Mouse (Mus musculus) fat pad, adult 2 months (tissue): ENCODE data around the gene Bsn.
"Not testable (repeated sequence)": the region's sequence is repeated elsewhere in the genome, so short reads cannot be mapped to it uniquely, and the experiment has no call there.

Experiments
- DNase-seq: peaks from one replicate; pipeline ENCODE4 v3.0.0-alpha.2; 2011; ENCODE audit warnings: low read depth, low spot score; ENCODE audit errors: extremely low read depth

Gene Bsn

DNA sequence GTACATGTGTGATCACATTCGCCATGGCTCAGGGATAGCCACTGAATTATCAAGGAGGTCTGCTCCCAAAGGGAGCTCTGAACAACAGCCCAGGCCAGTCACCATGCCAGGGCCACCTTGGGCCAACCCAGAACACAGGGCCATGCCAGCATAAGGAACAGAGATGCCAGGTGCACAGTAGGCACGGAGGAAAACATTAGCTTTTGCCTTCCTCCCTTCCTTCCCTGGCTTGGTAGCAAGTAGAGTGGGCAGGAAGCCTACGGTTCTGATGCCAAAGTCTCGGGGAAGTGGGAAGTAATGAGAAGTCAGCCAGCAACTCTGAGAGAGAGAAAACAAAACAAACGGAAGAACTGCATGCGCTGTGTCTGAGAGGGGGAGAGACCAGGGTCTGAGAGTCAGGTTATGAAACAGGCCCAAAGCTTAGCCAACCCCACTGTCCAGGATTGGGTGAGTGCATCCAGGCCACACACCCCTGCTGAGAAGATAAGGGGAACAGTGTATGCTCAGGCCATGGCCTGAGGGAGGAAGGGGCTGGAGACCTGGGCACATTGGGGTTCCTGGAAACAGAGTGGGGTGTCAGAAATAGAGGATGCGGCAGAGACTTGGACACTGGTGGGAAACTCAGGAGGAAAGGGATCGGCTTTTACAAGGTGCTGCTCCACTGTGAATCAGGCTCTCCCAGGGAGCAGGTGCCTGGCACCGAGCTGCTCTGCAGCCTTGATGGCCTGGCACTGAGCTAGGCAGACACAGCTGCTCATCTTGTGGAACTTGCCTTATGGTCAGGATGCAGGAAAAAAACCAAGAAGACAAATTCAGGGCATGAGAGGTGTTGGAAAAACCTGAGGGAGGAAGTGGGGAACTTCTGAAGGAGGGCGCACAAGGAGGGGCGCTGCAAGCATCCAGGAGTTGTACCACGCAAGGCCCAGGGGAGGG, 36.4 kb downstream of the Bsn start:
- DNase-seq = no peak

DNA sequence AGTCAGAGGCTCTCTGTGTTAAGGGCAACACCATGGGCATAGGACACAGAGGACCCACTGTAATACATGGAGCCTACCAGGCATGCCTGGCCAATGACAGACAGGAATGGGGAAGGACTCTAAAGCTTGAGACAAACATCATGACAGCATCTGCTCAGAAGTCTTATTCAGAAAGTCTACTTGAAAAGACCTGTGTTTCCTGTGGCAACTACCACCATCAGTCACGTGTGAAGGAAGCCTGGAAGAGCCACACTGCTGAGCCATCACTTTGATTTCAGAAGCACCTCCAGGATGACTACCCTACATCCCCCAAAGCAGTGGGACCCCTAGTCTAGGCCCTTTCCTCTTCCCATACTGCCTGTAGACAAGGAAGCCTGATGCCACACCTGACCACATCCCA, 39.7 kb downstream of the Bsn start:
- DNase-seq = no peak

DNA sequence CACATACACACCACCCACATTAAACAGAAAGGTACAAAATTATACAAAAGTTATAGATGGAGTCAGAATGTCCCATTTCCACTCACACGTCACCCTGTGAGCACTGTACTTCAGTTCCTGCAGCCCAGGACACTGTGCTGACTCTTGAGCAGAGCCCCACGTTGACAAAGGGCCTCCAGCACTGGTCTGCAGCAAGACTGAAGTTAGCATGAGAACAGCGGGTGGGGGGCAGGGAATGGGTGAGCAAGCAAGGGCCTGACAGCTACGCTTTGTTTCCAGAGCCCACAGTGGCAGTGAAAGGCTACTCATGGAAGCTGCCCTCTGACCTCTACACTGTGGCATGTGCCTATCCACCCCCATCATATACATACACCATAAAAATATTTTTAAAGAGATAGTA, 40.4 kb downstream of the Bsn start:
- DNase-seq = no peak

DNA sequence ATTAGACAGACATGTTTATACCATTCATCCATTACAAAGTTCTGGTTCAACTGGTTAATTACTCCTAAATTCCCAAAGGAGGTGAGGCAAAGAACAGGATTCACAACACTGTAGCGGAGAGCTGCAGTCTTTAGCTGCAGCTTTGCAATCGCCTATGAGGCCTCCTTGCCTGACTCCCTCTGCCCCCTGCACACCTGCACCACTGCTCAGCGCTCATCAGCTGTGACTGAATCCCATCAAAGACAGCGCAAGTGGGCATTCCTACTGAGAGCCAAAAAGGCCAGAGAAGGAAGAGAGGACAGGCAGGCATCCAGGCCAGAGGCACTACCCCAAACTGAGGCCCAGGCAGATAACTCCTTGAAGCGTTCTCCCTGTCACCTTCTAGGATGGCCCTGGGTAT, 42.6 kb downstream of the Bsn start:
- no peak for DNase-seq

DNA sequence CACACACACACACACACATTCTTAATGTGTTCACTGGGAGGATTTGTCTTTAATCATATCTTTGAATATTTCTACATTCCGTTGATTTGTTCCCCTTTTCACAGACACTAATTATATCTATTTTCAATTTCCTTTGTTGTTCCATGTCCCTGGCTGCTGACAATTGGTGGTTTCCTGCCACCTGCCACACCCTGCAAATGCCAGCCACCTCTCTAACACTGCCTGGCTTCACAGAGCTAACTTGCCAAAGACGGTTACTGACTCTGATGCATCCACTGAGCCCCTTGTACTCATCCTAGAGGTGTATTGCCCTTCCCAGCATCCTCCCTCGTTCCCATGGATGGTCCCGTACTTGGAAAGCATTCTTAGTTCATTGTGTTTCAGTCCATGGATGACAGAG, 43.7 kb downstream of the Bsn start:
- DNase-seq = no peak

DNA sequence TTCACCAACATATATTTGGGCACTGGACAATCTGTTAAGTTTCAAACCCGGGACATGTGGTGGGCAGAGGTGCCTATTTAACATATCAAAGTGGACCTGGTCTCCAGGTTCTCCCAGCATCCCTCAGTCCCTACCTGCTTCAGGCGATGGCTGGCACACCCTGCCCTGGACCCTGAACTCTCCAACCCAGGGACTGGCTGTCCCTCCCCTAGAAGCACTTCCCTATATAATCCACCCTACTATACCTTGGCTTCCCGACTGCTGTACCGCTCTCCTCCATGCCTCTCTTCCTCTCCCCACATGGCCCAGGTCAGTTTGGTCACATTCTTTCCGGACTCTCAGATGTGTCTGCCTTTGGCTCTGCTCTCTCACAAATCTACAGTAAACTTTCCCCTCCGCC, 44.4 kb downstream of the Bsn start:
- DNase-seq = no peak

DNA sequence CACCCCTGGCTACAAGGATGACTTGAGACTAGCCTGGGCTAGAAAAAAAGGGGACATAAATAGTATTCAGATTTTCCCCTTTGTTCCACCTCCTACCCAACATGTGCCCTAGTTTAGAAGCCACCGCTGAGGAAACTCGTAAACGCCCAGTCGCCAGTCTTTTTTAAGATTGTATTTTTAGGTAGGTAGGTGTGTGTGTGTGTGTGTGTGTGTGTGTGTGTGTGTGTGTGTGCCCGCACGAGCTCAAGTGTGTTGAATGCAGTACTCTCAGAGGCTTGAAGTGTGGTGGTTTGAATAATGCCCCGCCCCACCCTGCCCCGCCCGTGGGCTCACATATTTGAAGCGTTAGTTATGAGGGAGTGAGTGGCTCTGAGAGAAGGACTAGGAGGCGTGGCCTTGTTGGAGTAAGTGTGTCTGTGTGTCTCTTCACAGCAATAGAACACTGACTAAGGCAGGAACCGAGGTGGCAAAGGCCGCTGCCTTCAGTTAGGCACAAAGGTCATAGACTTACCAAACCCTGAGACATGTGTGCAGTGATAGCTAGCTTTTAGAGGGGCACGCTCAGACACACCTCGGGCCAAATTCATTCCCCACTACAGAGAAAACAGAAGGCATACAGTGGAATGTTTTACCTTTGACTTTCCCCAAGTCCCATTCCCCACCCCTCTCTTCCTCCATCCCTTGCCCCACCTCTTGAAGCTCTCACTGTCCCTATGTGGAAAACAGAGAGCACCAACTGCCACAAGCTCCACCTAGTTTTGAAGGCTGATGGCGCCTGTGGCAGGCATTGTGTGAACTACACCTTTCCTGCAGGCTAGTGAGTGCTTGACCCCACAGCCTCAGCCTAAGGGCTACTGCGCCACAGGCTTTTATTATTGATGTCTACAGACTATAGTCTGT, 45.6 kb downstream of the Bsn start:
- no peak for DNase-seq

DNA sequence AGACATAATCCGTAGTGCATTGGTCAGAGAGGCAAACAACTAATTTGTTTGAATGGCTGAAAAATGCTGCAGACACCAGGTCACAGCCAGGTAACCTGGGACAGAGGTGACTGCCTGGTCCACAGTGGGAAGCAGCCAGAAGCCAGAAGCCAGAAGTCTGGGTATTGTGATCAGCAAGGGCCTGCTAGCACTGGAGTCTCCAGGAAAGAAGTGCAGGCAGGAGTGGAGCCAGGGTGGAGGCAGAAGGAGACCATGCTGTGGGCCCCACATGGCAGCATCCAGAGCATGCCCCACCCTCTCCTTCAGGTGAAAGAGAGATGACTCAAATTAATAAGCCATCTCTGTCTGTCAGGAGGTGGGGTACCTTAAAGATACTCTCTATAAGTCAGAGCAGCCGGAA, 46.7 kb downstream of the Bsn start:
- DNase-seq = no peak

DNA sequence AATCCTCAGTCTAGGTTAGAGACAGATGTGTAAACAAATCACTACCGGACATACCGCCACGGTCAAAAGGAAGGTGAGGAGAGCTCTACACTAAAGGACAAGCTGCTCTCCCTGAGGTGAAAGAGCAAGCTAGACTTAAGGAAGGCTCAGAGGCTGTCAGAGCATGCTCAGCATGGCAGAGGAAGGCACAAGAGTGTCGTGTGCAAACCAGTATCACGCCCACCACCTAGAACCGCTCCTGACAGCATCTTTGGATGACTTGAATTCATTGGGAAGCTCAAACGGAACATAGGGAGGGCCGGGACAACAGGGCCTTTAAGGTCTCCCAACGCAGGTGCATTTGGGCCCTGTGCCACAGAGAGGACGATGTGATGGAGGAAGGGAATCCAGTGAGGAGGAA, 48.8 kb downstream of the Bsn start:
- no peak for DNase-seq

DNA sequence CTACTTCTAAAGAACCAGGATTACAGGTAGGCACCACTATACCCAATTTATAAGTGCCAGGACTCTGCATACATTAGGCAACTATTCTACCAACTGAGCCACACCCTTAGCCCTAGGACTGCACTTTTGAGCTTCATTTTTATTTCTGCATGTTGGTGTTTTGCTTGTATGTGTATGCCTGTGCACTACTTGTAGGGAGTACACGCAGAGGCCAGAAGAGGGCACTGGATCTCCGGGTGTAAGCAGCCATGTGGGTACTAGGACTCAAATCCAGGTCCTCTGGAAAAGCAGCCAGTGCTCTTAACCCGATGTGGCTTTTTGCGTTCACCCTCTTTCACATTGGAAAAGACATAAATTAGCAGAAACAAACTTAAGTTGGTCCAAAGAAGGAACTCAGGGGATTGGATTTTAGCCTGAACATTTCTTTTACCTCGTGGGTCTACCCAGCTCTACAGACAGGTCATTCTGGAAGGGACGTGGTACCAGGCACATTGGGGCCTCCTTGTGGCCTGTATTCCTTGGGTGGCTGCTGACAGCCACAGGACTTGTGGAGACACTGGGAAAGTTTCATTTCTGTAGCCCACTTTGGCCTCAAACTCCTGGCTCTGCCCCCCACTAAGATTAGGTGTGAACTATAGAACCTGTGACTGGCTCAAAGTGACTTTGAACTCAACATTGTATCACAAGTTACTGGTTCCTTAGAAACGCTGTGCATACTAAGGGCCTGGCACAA, 50.1 kb downstream of the Bsn start:
- DNase-seq = no peak

DNA sequence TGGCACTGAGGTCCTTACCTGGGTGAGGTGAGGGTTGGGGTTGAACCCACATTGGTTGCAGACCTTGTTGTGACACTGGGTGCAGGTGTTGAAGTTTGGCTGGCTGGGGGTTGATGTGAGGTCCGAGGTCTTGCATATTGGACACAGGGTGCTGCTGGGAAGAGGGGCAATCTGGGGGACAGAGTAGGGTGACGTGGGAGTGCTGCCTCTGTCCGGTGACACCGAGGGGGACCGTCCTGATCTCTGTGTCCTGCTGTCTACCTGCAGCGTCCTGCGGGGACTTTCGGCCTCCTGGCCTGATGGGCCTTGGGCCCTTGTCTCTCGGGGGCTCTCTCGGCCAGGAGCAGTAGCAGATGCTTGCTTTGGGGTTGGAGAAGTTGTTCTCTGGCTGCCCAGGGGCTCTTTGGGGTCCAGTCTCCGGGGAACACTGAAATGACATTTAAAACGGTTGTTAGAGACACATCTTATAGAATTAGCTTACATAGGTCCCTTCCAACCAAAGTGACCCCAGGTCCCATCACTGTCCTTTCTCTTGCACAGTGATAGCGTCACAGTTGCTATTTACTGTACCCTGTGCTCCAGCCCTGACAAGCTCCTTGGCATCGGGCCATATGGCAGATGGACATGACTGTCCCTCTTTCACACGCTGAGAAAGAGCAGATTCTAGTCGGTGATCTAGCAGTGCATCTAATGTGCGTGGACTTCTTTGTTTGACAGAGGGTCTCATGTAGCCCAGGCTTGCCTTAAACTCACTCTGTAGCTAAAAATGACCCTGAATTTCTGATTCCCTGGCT, 50.8 kb downstream of the Bsn start:
- no peak for DNase-seq

DNA sequence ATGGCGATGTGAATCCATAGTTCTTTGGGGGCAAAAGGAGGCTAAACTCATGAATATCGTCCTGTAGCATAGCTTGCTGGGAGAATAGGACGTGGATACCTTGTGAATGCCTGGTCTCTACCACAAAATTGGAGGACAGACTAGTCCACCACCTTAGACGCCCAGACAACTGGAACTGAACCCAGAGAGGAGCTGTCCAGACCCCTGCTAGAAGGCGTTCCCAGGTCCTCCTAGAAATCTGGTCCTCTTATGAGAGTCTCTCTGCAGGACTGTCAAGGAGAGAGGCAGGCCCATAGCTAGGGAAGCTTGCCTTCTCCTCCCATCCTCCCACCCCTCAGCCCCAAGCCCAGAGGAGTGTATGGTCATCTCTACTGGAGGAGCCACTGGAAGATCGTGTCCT, 52.1 kb downstream of the Bsn start:
- no peak for DNase-seq

DNA sequence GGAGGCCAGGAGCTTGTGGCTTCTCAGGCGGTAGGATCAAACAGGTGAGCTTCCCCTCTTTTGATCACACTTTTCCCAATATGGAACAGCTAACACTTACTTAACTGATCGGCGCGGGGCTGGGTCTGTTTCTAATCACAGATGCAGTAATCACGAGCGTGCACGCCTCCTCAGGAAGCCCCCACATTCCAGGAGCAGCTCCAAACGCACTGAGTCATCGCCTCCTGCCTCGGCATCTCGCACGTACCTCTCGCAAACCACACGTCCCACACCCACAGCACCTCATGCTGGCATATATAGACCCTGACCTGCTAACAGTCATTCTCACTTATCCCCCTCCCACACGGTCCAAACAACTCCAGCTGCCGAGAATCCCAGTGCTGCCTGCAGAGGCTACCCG, 52.7 kb downstream of the Bsn start:
- no peak for DNase-seq

DNA sequence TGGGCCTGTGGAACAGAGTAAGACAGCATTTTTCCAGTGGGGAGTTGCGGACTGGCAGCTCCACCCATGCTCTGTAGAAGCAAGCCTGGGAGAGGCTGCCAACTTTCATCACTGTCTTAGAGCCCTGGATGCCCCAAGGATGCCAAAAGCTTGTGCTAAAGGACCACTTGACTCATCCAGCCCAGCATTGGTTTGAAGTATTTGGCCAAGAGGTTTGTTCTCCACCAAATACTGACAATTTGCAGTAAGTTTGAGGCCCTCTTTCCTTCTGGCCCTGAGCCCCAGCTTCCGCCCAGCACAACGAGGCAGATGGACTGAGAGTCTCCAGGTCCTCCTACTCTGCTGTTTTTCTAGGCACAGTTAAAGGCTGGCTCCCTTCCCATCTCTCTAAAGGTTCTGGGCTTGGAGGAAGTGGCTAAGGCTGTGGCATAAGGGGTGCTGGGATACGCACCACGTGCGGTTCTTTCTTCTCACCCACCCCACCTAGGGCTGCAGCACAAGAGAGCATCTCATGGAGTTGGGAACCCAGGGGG, 53.2 kb downstream of the Bsn start:
- peak; percentile 36 for DNase-seq

DNA sequence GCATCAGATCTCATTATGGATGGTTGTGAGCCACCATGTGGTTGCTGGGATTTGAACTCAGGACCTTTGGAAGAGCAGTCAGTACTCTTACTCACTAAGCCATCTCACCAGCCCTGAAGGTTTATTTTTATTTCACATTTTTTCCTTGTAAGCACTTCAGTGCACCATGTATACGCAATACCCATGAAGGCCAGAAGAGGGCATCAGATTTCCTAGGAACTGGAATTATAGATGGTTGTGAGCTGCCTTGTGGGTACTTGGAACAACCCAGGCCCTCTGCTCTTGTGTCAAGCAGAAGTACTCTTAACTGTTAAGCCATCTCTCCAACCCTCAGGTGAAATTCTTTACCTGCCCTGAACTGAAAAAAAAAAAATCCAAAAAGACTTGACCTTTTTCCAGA, 54.0 kb downstream of the Bsn start:
- DNase-seq = peak; percentile 51

DNA sequence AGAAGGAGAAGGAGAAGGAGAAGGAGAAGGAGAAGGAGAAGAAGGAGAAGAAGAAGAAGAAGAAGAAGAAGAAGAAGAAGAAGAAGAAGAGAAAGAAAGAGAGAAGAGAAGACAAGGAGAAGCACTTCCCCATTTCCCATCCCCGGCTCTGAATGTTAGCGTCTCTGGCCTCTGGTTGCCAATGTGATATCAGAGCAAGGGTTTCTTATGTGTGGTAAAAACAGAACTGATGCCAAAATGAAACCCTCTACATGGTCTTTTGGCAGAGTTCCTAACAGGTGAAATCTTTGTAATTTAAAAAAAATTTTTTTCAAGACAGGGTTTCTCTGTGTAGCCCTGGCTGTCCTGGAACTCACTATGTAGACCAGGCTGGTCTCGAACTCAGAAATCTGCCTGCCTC, 54.5 kb downstream of the Bsn start:
- not testable (repeated sequence) for DNase-seq

DNA sequence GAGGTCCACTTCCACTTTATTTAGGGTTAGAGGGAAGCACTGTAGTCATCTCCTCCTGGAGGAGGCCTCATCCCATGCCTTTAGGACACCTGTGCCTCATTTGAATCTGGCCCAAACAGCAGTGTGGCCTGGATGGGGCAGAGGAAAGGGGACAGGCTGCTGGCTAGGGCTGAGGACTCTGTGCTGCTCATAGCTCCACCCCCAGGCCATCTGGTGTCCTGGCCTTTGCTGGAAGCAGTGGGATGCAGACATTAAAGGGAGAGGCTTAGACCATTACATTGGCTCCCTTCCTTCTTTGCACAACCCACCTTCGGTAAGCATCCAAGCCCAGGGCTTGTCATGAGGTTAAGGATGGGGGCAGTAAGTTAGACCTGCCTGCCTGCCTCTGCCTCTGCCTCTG, 56.7 kb downstream of the Bsn start:
- DNase-seq = no peak

DNA sequence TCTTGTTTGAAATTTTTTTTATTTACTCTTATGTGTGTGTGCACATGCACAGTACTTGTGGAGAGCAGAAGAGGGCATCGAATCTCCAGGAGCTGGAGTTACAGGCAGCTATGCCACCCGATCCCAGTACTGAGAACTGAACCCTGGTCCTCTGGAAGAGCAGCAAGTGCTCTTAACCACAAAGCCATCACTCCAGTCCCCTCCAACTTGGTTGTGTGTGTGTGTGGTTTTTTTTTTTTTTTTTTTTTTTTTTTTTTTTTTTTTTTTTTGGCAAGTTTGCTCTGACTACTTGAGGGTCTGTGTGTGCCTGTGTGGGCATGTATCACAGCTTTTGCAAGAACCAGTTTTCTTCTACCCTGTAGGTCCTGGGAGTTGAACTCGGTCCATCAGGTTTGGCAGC, 57.8 kb downstream of the Bsn start:
- DNase-seq = no peak

DNA sequence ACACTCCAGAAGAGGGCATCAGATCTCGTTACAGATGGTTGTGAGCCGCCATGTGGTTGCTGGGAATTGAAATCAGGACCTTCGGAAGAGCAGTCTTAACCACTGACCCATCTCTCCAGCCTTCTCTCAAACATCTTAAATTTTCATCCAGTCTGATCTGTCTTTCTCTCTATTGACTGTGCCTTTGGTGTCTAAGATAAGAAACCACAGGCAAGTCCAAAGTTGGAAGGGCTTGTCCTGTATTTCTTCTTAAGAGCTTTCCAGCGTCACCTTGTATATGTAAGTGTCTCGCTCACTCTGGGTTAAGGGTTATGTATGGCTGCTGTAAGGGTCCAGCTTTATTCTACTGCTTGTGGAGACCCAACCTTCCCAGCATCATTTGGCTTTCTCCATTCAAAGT, 58.7 kb downstream of the Bsn start:
- DNase-seq = no peak
